Mouse (Mus musculus): ENCODE measurements at regions not wholly inside any gene's neighbourhood (a gene's known extent, or its start where the extent isn't known, plus 50 kb on each side); places are given as distances from the start of the nearest gene placed in this dataset.

DNA sequence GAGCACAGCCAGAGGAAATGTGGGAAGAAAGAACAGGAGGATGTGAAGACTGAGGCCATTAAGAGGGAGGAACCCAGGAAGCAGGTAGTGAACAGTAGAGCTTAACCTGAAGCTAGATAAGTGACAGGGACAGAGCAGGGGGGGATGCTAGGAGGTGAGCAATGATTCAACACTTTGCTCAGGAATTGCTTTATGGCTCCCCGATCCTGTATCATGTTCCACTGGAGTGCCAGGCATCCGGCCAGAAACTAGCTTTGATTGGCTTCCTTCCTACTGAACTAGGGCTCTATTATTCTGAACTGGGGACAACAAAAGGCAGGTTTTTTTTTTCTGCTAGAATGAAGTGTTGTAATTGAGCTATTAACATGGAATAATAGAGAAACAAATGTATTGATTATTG lies 493.1 kb upstream of the Fat3 start:
- no peaks in the 10 kb centered on the region for H3K9me3 ChIP-seq (ENCODE audit: control insufficient read depth, insufficient read depth, low read depth, low read length)
- no peak overlapping the region for H3K9ac ChIP-seq (ENCODE audit: insufficient read depth, low read depth, low read length, poor library complexity, severe bottlenecking)
- H3K4me3 ChIP-seq (ENCODE audit: insufficient read depth in 1 of 2, low read depth in 1 of 2, low read length in 2 of 2, poor library complexity in 1 of 2, severe bottlenecking in 1 of 2), result no peak overlapping the region
- in situ Hi-C loops (cut with MboI; ENCODE audit: low sequenced_read_pairs in 2 of 2, unreplicated experiment in 2 of 2), result no loop called here
- no peak for DNase-seq (ENCODE audit: low read depth, low spot score)
- no peaks in the 10 kb centered on the region for H3K36me3 ChIP-seq (ENCODE audit: control insufficient read depth, insufficient read depth, low read length, poor library complexity, severe bottlenecking)
- no peaks in the 10 kb centered on the region for H3K4me1 ChIP-seq (ENCODE audit: control insufficient read depth in 2 of 2, insufficient read depth in 2 of 2, low read length in 2 of 2, poor library complexity in 1 of 2)
- no peak overlapping the region for H3K27ac ChIP-seq (ENCODE audit: insufficient read depth, low read depth, low read length, poor library complexity, severe bottlenecking)
- no peak for TF ChIP-seq MAFK (IDR thresholded peaks at IDR 0.05; ENCODE audit: insufficient read depth, low read depth, low read length)
- no peak for TF ChIP-seq CHD2 (IDR thresholded peaks at IDR 0.05; ENCODE audit: low read depth, low read length)
- no peak for TF ChIP-seq HCFC1 (IDR thresholded peaks at IDR 0.05; ENCODE audit: borderline replicate concordance, insufficient read depth, low read length)
- TF ChIP-seq ZC3H11A (IDR thresholded peaks at IDR 0.05; ENCODE audit: borderline replicate concordance, low read depth, low read length), result no peak
- no peak for TF ChIP-seq ZNF384 (IDR thresholded peaks at IDR 0.05; ENCODE audit: low read depth, low read length)

DNA sequence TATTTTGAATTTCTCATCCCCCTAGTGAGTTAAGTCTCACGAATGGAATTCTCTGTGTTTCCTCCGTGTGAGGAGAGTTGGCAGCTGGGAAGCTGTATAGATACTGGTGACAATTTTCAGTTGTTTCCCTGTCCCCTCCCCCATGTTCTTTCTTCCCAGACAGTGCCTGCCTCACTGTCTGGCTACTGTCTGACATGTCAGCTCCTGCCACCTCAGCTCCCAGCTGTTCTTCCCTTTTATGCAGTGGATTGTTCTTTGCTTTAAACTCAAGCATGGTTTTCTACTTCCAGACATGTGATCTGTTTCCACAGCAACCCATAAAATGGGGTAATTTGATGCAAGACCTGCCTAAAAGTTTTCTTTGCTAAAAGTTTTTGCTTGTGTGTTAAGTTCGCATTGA lies 487.0 kb upstream of the Fat3 start:
- H3K27ac ChIP-seq (ENCODE audit: insufficient read depth, low read depth, low read length, poor library complexity, severe bottlenecking), result no peak overlapping the region
- H3K9ac ChIP-seq (ENCODE audit: insufficient read depth, low read depth, low read length, poor library complexity, severe bottlenecking), result no peak overlapping the region
- in situ Hi-C loops (cut with MboI; ENCODE audit: low sequenced_read_pairs in 2 of 2, unreplicated experiment in 2 of 2), result no loop called here
- no peaks in the 10 kb centered on the region for H3K4me1 ChIP-seq (ENCODE audit: control insufficient read depth in 2 of 2, insufficient read depth in 2 of 2, low read length in 2 of 2, poor library complexity in 1 of 2)
- H3K36me3 ChIP-seq (ENCODE audit: control insufficient read depth, insufficient read depth, low read length, poor library complexity, severe bottlenecking), result no peaks in the 10 kb centered on the region
- H3K9me3 ChIP-seq (ENCODE audit: control insufficient read depth, insufficient read depth, low read depth, low read length), result no peaks in the 10 kb centered on the region
- TF ChIP-seq HCFC1 (IDR thresholded peaks at IDR 0.05; ENCODE audit: borderline replicate concordance, insufficient read depth, low read length) (no peak), MAFK (IDR thresholded peaks at IDR 0.05; ENCODE audit: insufficient read depth, low read depth, low read length) (no peak), ZNF384 (IDR thresholded peaks at IDR 0.05; ENCODE audit: low read depth, low read length) (no peak), CHD2 (IDR thresholded peaks at IDR 0.05; ENCODE audit: low read depth, low read length) (no peak), ZC3H11A (IDR thresholded peaks at IDR 0.05; ENCODE audit: borderline replicate concordance, low read depth, low read length) (no peak)
- no peak overlapping the region for H3K4me3 ChIP-seq (ENCODE audit: insufficient read depth in 1 of 2, low read depth in 1 of 2, low read length in 2 of 2, poor library complexity in 1 of 2, severe bottlenecking in 1 of 2)
- no peak for DNase-seq (ENCODE audit: low read depth, low spot score)

DNA sequence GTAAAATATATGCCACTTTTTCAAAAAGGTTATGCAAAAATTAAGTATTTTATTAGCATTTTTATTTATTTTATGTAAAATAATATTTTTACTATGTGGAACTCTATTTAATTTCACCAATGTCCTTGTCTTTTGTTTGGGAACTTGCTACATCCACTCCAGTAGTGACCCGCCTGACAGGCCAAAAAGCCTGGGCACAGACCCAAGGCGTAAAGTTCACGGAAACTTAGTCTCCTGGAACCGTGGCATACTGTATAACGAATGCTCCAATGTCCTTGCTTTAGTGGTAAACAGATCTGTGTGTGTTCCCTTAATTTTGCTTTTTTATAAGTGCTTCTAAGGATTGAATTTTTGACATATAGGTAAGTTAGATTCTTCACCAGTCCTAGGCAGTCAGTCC lies 476.2 kb upstream of the Fat3 start:
- no peak overlapping the region for H3K27ac ChIP-seq (ENCODE audit: insufficient read depth, low read depth, low read length, poor library complexity, severe bottlenecking)
- H3K9me3 ChIP-seq (ENCODE audit: control insufficient read depth, insufficient read depth, low read depth, low read length), result no peaks in the 10 kb centered on the region
- TF ChIP-seq ZNF384 (IDR thresholded peaks at IDR 0.05; ENCODE audit: low read depth, low read length) (no peak), ZC3H11A (IDR thresholded peaks at IDR 0.05; ENCODE audit: borderline replicate concordance, low read depth, low read length) (no peak), HCFC1 (IDR thresholded peaks at IDR 0.05; ENCODE audit: borderline replicate concordance, insufficient read depth, low read length) (no peak), MAFK (IDR thresholded peaks at IDR 0.05; ENCODE audit: insufficient read depth, low read depth, low read length) (no peak), CHD2 (IDR thresholded peaks at IDR 0.05; ENCODE audit: low read depth, low read length) (no peak)
- no peak overlapping the region for H3K9ac ChIP-seq (ENCODE audit: insufficient read depth, low read depth, low read length, poor library complexity, severe bottlenecking)
- H3K4me1 ChIP-seq (ENCODE audit: control insufficient read depth in 2 of 2, insufficient read depth in 2 of 2, low read length in 2 of 2, poor library complexity in 1 of 2), result no peaks in the 10 kb centered on the region
- no peak for DNase-seq (ENCODE audit: low read depth, low spot score)
- no peaks in the 10 kb centered on the region for H3K36me3 ChIP-seq (ENCODE audit: control insufficient read depth, insufficient read depth, low read length, poor library complexity, severe bottlenecking)
- H3K4me3 ChIP-seq (ENCODE audit: insufficient read depth in 1 of 2, low read depth in 1 of 2, low read length in 2 of 2, poor library complexity in 1 of 2, severe bottlenecking in 1 of 2), result no peak overlapping the region
- in situ Hi-C loops (cut with MboI; ENCODE audit: low sequenced_read_pairs in 2 of 2, unreplicated experiment in 2 of 2), result no loop called here

DNA sequence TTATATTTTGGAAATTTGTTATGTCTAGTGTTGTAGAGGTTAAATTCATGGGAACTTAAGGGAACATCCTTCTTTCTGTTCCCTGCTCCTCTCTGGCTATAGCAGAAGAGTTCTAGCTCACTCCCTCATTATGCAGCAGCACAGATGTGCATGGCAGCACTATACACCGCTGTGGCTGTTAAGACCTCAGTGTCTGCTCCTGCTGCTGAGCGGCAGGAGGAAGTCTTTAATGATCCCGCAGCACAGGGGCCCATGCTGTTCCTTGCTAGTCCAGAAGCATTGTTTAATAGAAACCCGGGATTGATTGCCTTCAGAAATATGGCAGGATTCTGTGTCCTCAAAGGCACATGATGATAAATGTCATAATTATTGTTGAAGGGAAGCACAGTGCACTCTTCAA lies 469.3 kb upstream of the Fat3 start:
- H3K36me3 ChIP-seq (ENCODE audit: control insufficient read depth, insufficient read depth, low read length, poor library complexity, severe bottlenecking), result no peaks in the 10 kb centered on the region
- H3K27ac ChIP-seq (ENCODE audit: insufficient read depth, low read depth, low read length, poor library complexity, severe bottlenecking), result no peak overlapping the region
- no peaks in the 10 kb centered on the region for H3K9me3 ChIP-seq (ENCODE audit: control insufficient read depth, insufficient read depth, low read depth, low read length)
- H3K4me3 ChIP-seq (ENCODE audit: insufficient read depth in 1 of 2, low read depth in 1 of 2, low read length in 2 of 2, poor library complexity in 1 of 2, severe bottlenecking in 1 of 2), result no peak overlapping the region
- H3K9ac ChIP-seq (ENCODE audit: insufficient read depth, low read depth, low read length, poor library complexity, severe bottlenecking), result no peak overlapping the region
- DNase-seq (ENCODE audit: low read depth, low spot score), result no peak
- in situ Hi-C loops (cut with MboI; ENCODE audit: low sequenced_read_pairs in 2 of 2, unreplicated experiment in 2 of 2), result no loop called here
- no peaks in the 10 kb centered on the region for H3K4me1 ChIP-seq (ENCODE audit: control insufficient read depth in 2 of 2, insufficient read depth in 2 of 2, low read length in 2 of 2, poor library complexity in 1 of 2)
- TF ChIP-seq ZC3H11A (IDR thresholded peaks at IDR 0.05; ENCODE audit: borderline replicate concordance, low read depth, low read length) (no peak), MAFK (IDR thresholded peaks at IDR 0.05; ENCODE audit: insufficient read depth, low read depth, low read length) (no peak), HCFC1 (IDR thresholded peaks at IDR 0.05; ENCODE audit: borderline replicate concordance, insufficient read depth, low read length) (no peak), ZNF384 (IDR thresholded peaks at IDR 0.05; ENCODE audit: low read depth, low read length) (no peak), CHD2 (IDR thresholded peaks at IDR 0.05; ENCODE audit: low read depth, low read length) (no peak)

DNA sequence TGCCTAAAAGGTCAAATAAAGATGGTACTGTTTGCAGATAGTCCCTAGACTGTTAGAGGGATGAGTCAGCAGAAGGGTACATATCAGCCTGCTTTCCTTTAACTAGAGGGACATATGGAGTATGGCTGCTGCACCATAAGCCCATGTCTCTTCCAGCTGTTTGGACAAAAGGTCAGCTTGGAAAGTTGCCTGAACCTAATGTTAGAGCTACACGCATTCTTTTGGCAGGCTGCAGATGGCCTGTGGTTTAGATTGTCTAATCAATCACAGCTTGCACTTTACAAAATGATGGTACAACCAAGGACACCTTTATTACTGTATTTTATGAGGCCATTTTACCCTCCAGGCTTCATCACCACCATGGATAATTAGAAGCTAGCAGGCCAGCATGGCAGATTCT lies 432.5 kb upstream of the Fat3 start:
- Histone ChIP-seq H3K27ac (ENCODE audit: insufficient read depth, low read depth, low read length, poor library complexity, severe bottlenecking) (no peak overlapping the region), H3K36me3 (ENCODE audit: control insufficient read depth, insufficient read depth, low read length, poor library complexity, severe bottlenecking) (no peaks in the 10 kb centered on the region), H3K4me3 (ENCODE audit: insufficient read depth in 1 of 2, low read depth in 1 of 2, low read length in 2 of 2, poor library complexity in 1 of 2, severe bottlenecking in 1 of 2) (no peak overlapping the region), H3K4me1 (ENCODE audit: control insufficient read depth in 2 of 2, insufficient read depth in 2 of 2, low read length in 2 of 2, poor library complexity in 1 of 2) (no peaks in the 10 kb centered on the region), H3K9me3 (ENCODE audit: control insufficient read depth, insufficient read depth, low read depth, low read length) (no peaks in the 10 kb centered on the region), H3K9ac (ENCODE audit: insufficient read depth, low read depth, low read length, poor library complexity, severe bottlenecking) (no peak overlapping the region)
- DNase-seq (ENCODE audit: low read depth, low spot score), result no peak
- TF ChIP-seq CHD2 (IDR thresholded peaks at IDR 0.05; ENCODE audit: low read depth, low read length) (no peak), HCFC1 (IDR thresholded peaks at IDR 0.05; ENCODE audit: borderline replicate concordance, insufficient read depth, low read length) (no peak), MAFK (IDR thresholded peaks at IDR 0.05; ENCODE audit: insufficient read depth, low read depth, low read length) (no peak)
- in situ Hi-C loops (cut with MboI; ENCODE audit: low sequenced_read_pairs in 2 of 2, unreplicated experiment in 2 of 2), result no loop called here
